Mouse (Mus musculus): Measurements from ENCODE around the gene Msi1.
"Not testable (repeated sequence)": the region's sequence is repeated elsewhere in the genome, so short reads cannot be mapped to it uniquely, and the experiment has no call there.

Msi1 gene

GRCm38 (mm10) chr5:115434280-115434852 is 5.0 kb downstream of the Msi1 start:
- peak; percentile 17 for DNase-seq

- peak; percentile 26 for DNase-seq
Observed at GRCm38 (mm10) chr5:115434853-115435754, 5.7 kb downstream of the Msi1 start.

GRCm38 (mm10) chr5:115435755-115436379 is 6.5 kb downstream of the Msi1 start:
- DNase-seq: peak; percentile 24

- peak; percentile 80 for DNase-seq
Observed at GRCm38 (mm10) chr5:115436421-115437124, 7.2 kb downstream of the Msi1 start.

GRCm38 (mm10) chr5:115437242-115437944 is 8.0 kb downstream of the Msi1 start:
- DNase-seq: no peak

GRCm38 (mm10) chr5:115437945-115438315 is 8.5 kb downstream of the Msi1 start:
- DNase-seq: no peak

- no peak for DNase-seq
Observed at GRCm38 (mm10) chr5:115438667-115439066, 9.3 kb downstream of the Msi1 start.

- peak; percentile 85 for DNase-seq
Observed at GRCm38 (mm10) chr5:115441205-115441849, 11.9 kb downstream of the Msi1 start.

GRCm38 (mm10) chr5:115442663-115443062 is 13.3 kb downstream of the Msi1 start:
- DNase-seq: not testable (repeated sequence)

GRCm38 (mm10) chr5:115444130-115444529 is 14.7 kb downstream of the Msi1 start:
- DNase-seq: no peak

GRCm38 (mm10) chr5:115447108-115447507 is 17.7 kb downstream of the Msi1 start:
- DNase-seq: no peak

GRCm38 (mm10) chr5:115449247-115449646 is 19.8 kb downstream of the Msi1 start:
- DNase-seq: no peak

GRCm38 (mm10) chr5:115450410-115451317 is 21.3 kb downstream of the Msi1 start:
- DNase-seq: no peak

GRCm38 (mm10) chr5:115454422-115455090 is 25.2 kb downstream of the Msi1 start:
- DNase-seq: no peak

- no peak for DNase-seq
Observed at GRCm38 (mm10) chr5:115455838-115456237, 26.4 kb downstream of the Msi1 start.

GRCm38 (mm10) chr5:115458918-115459317 is 29.5 kb downstream of the Msi1 start:
- no peak for DNase-seq

GRCm38 (mm10) chr5:115464408-115465115 is 35.2 kb downstream of the Msi1 start:
- DNase-seq: no peak

- DNase-seq: no peak
Observed at GRCm38 (mm10) chr5:115465642-115466420, 36.4 kb downstream of the Msi1 start, which contains the start of gene Pla2g1b. Gene Pla2g1b (plus strand): TSS chr5:115466262.

- DNase-seq: no peak
Observed at GRCm38 (mm10) chr5:115469791-115470190, 40.4 kb downstream of the Msi1 start.

Measured in cerebellum, adult 9-10 months (tissue).